Mouse (Mus musculus) common myeloid progenitor, adult 5-6 weeks (primary cell): ENCODE measurements around the gene Pou6f2. TPM values are rescaled to one million over a fixed set of nuclear protein-coding genes. Genes with fewer than 3 reads are reported as not detected.

ENCODE experiments used
- ATAC-seq: replicated peaks from 2 replicates; pipeline ENCODE4 v1.8.0; 2016; ENCODE audit warnings: low read depth, mild to moderate bottlenecking, moderate TSS enrichment, inconsistent platforms; ENCODE audit not compliant: poor library complexity, severe bottlenecking
- total RNA-seq: library from RNA; stranded (forward); fragments of 200-1000, 187-1606 nt; gene quantifications from 2 replicates; pipeline ENCODE4 v1.2.3, GENCODE M21; 2017

The Pou6f2 gene
- total RNA-seq, 1 experiment from 2014 or later: not detected

GRCm38 (mm10) chr13:18253131-18253530 is 144.4 kb downstream of the Pou6f2 start:
- no peak for ATAC-seq

- no peak for ATAC-seq
Observed at GRCm38 (mm10) chr13:18218566-18219234, 178.8 kb downstream of the Pou6f2 start.

- ATAC-seq: no peak
Observed at GRCm38 (mm10) chr13:18211242-18211641, 186.2 kb downstream of the Pou6f2 start.

- ATAC-seq: no peak
Observed at GRCm38 (mm10) chr13:18204476-18205250, 192.8 kb downstream of the Pou6f2 start.

- no peak for ATAC-seq
Observed at GRCm38 (mm10) chr13:18174003-18174402, 223.5 kb downstream of the Pou6f2 start.

- no peak for ATAC-seq
Observed at GRCm38 (mm10) chr13:18173021-18173420, 224.5 kb downstream of the Pou6f2 start.

DNA sequence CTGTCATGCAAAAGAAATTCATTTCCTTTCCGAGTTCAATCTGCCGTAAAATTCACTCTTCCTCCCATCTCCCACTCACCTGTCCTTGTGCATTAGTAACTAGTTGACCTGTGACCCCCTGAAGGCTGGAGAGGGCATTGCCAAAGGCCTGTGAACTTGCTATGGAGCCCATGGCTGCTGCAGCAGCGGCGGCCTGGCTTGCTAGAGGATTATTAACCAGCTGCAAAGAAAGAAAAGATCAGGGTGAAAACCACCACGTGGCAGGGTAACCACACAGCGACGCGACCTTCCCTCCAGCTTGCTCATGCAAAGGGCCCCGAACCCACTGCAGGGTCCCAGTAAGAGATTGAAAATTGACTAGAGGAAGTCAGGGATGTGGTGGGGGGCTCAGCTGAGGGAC is 225.2 kb downstream of the Pou6f2 start:
- no peak for ATAC-seq

DNA sequence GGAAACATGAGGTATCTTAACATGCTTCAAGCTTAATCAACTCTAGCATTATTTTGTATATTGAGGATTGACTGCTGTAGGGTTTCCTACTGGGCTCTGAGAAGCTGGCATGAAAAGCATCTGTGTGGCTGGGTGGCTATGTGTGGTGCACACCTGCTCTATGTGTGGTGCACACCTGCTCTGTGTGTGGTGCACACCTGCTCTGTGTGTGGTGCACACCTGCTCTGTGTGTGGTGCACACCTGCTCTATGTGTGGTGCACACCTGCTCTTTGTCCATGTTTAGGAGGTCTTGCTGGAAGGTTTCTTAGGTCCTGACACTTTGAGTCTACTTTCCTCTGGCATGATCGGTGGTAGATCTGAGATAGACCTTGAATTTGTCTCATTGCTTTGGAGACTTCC is 233.3 kb downstream of the Pou6f2 start:
- no peak for ATAC-seq

- ATAC-seq: no peak
Observed at GRCm38 (mm10) chr13:18160566-18160965, 236.9 kb downstream of the Pou6f2 start.

- ATAC-seq: no peak
Observed at GRCm38 (mm10) chr13:18153949-18154582, 243.4 kb downstream of the Pou6f2 start.

GRCm38 (mm10) chr13:18133646-18134045 is 263.8 kb downstream of the Pou6f2 start:
- no peak for ATAC-seq

DNA sequence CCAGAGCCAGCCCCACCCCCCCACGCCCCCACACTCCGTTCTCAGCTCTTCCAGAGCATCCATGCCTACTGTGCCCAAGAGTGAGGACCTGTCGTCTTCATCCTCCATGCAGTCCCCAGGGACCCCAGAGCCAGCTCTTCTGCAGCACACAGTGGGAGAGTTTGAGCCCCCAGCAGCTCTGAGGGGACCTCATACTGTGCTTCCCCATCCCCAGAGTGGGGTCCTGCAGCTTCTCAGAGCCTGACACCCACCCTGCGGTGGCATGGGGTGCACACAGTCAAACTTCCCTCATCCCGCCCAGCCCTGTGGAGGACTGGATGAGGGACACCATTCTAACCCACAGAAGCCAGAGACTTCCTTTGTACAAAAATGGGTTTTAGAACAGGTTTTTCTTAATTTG is 264.3 kb downstream of the Pou6f2 start:
- no peak for ATAC-seq

DNA sequence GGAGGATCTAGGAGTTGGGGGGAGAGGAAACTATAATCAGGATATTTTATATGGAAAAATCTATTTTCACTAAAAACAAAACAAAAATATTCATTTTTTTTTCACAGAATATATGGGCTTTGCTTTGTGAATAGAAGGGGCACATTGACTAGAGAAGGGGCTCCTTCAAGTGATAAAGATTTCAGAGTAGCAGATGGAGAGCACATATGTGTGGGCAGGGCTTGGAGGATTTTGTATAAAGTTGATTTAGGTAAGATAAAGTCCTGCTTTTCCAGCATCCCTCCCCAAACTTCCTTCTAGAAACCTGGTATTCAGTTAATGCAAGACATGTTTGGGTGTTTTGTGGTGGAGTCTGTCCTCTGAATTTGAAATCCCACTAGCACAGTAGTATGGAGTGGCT is 266.2 kb downstream of the Pou6f2 start:
- ATAC-seq: no peak

- no peak for ATAC-seq
Observed at GRCm38 (mm10) chr13:18129697-18130096, 267.8 kb downstream of the Pou6f2 start.

GRCm38 (mm10) chr13:18128826-18129225 is 268.7 kb downstream of the Pou6f2 start:
- ATAC-seq: no peak

DNA sequence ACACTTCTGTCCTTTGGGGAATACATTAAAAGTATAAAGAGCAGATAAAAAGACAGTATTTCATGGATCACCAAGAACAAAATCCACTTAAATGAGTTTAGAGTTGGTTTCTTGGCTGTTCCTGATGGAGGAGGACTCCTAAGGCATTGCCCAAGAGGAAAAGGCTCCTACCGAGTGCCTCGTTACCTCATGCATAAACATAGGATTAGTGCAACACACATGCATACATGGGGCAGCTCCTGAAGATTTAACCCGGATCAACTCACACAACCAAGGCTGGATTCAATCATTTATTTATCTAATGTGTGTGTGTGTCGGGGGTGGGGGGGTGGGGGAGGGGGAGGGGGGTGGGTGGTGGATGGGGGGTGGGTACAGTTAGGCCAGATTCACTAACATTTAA is 269.4 kb downstream of the Pou6f2 start:
- no peak for ATAC-seq

DNA sequence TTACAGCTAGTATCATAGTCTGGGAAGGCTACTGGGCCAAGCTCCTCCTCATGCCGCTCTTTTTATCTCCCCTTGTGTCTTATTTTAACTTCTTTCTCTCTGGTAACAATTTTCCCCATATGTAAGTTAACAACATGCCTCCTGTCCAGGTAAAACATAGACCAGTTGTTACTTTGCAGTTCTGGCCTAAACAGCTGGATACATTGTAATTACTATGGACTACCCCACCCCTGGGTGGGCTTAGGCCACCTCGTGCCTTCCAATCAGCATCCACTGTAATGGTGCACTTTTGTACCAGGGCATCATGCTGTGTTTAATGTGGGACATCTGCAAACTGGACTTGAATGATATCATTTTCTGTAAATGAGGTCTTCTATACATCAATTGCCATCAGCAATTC is 271.4 kb downstream of the Pou6f2 start:
- ATAC-seq: no peak

- ATAC-seq: no peak
Observed at GRCm38 (mm10) chr13:18125226-18126000, 272.1 kb downstream of the Pou6f2 start.

GRCm38 (mm10) chr13:18124368-18124767 is 273.1 kb downstream of the Pou6f2 start:
- ATAC-seq: 0 out of 2 replicates have a peak, but pooled peaks have one; percentile 52

DNA sequence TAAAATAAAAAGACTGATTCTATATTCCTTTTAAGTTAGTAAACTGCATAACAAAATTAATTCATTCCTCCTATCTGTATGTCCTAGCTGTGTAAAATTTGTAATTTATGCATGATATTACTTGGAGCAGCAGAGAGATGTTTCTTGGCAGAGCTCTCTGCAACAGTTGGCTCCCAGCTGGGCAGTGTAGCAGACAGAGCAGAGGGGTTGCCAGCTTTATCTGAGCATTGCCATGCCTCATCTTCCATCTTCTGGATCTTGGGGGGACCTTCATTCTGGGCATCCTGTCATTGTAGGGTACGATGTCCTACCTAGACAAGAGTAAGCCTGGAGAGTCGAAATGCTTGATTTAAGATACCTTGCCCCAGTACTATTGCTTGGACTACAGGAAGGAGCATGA is 277.1 kb downstream of the Pou6f2 start:
- no peak for ATAC-seq
